Mouse (Mus musculus) liver, adult 2 months (tissue): Measurements from ENCODE around the gene Zc3h18.

Experiments
- CTCF ChIP-seq: fragments of 200-500 bp; IDR thresholded peaks from 2 replicates; pipeline ENCODE4 v1.5.1; 2011; ENCODE audit warnings: low read depth, low read length, control low read depth
- POLR2A ChIP-seq: fragments of 200-500 bp; IDR thresholded peaks from 2 replicates; pipeline ENCODE4 v1.6.1; 2011; ENCODE audit warnings: low read length, control low read depth; ENCODE audit not compliant: insufficient read depth; ENCODE audit errors: extremely low read depth

DNA sequence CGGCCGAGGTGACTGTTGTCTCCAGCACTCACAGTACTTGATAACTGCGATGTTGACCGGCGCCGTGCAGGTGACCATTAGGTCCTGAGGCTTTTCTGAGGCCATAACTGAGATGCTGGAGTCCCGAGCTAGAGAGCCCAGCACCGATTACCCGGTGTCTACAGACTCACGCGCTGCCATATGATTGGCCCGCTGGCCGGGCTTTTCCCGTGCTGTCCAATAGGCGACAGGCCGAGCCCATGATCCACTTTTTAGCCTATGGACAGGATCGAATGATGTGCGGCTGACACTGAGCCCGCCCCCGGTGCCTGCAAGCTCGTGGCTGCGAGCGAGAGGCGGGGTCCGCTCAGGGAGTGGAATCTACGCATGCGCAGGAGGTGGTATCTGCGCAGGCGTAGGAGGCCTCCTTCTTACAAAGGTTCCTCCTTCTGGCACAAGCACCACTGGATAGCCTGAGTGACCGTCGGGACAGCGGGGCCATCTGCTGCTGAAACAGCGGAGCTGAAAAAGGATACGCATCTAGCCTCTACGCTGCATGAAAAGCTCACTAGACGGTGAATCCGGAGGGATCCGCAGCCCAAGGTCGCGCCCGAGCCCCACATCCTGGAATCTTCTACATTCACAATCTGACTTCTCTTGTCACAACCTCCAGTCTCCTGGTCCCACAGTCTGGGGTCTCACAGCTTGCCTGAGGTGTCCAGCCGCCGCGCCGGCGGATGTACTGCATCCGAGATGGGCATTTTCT lies 67.0 kb downstream of the Zc3h18 start, which contains the start of gene Mvd:
- peak; percentile 74 for TF ChIP-seq CTCF
- TF ChIP-seq POLR2A = peak; percentile 81
